Mouse (Mus musculus) MEL (cell line): ENCODE data around the gene Zcchc24. TPM values are rescaled to one million over a fixed set of nuclear protein-coding genes. Genes with fewer than 3 reads are reported as not detected.

Source experiments
- DNase-seq: peaks from one replicate; pipeline ENCODE4 v3.0.0; 2011; ENCODE audit warnings: low read depth, low spot score
- H3K27ac ChIP-seq: 2 replicates; pipeline ENCODE4 v1.5.1; 2012; ENCODE audit warnings: low read depth, mild to moderate bottlenecking, control low read depth, low read length, moderate library complexity; ENCODE audit not compliant: control insufficient read depth
- H3K27me3 ChIP-seq, 2 experiments: fragments of 150-350 bp in 1 of 2; sonication (generic) in 1 of 2; 2 replicates each; pipeline ENCODE4 v1.6.1; 2012; ENCODE audit warnings: low read length in 2 of 2, mild to moderate bottlenecking in 2 of 2, improper control_type of control experiment in 1 of 2, moderate library complexity in 1 of 2; ENCODE audit not compliant: insufficient read depth in 2 of 2, control insufficient read depth in 1 of 2
- H3K36me3 ChIP-seq, 2 experiments: 2 replicates each; pipeline ENCODE4 v1.6.1; 2012 to 2014; ENCODE audit warnings: low read length in 2 of 2, improper control_type of control experiment in 1 of 2, inconsistent platforms in 1 of 2, mild to moderate bottlenecking in 1 of 2; ENCODE audit not compliant: insufficient read depth in 2 of 2, control insufficient read depth in 1 of 2
- H3K4me1 ChIP-seq, 2 experiments: fragments of 150-350 bp in 1 of 2; sonication (generic) in 1 of 2; 2 replicates each; pipeline ENCODE4 v1.6.1; 2012; ENCODE audit warnings: low read length in 2 of 2, improper control_type of control experiment in 1 of 2, mild to moderate bottlenecking in 1 of 2; ENCODE audit not compliant: insufficient read depth in 2 of 2, control insufficient read depth in 1 of 2
- H3K4me3 ChIP-seq, 2 experiments: fragments of 150-350 bp in 1 of 2; sonication (generic) in 1 of 2; 2 replicates each; pipeline ENCODE4 v1.5.1; 2012; ENCODE audit warnings: low read depth in 2 of 2, low read length in 2 of 2, mild to moderate bottlenecking in 2 of 2, moderate library complexity in 2 of 2, control low read depth in 1 of 2, improper control_type of control experiment in 1 of 2; ENCODE audit not compliant: control insufficient read depth in 1 of 2, insufficient read depth in 1 of 2
- H3K79me2 ChIP-seq: 2 replicates; pipeline ENCODE4 v1.6.1; 2012; ENCODE audit warnings: mild to moderate bottlenecking, low read length, moderate library complexity; ENCODE audit not compliant: control insufficient read depth, poor library complexity, insufficient read depth
- H3K9ac ChIP-seq: 2 replicates; pipeline ENCODE4 v1.6.1; 2012; ENCODE audit warnings: low read depth, mild to moderate bottlenecking, control low read depth, low read length, moderate library complexity; ENCODE audit not compliant: control insufficient read depth, poor library complexity, severe bottlenecking
- H3K9me3 ChIP-seq: fragments of 150-350 bp; sonication (generic); replicated peaks from 2 replicates; pipeline ENCODE4 v1.6.1; 2012; ENCODE audit warnings: mild to moderate bottlenecking, low read length, improper control_type of control experiment, moderate library complexity; ENCODE audit not compliant: insufficient read depth
- BHLHE40 ChIP-seq: IDR thresholded peaks from 2 replicates; pipeline ENCODE4 v1.6.1; 2012; ENCODE audit warnings: low read depth, mild to moderate bottlenecking, inconsistent platforms, low read length, improper control_type of control experiment, borderline replicate concordance
- CHD2 ChIP-seq: IDR thresholded peaks from 2 replicates; pipeline ENCODE4 v1.6.1; 2011; ENCODE audit warnings: low read length, improper control_type of control experiment
- CTCF ChIP-seq, 3 experiments: IDR thresholded peaks in 2 of 3; conservative IDR thresholded peaks in 1 of 3; 2 replicates each; pipeline ENCODE4 v1.5.1; 2011 to 2012; ENCODE audit warnings: low read length in 3 of 3, low read depth in 2 of 3, mild to moderate bottlenecking in 2 of 3, improper control_type of control experiment in 1 of 3, inconsistent platforms in 1 of 3, mixed read lengths in 1 of 3, moderate library complexity in 1 of 3; ENCODE audit not compliant: control insufficient read depth in 1 of 3, insufficient read depth in 1 of 3, poor library complexity in 1 of 3, severe bottlenecking in 1 of 3
- E2F4 ChIP-seq: IDR thresholded peaks from 2 replicates; pipeline ENCODE4 v1.6.1; 2011; ENCODE audit warnings: low read depth, low read length, improper control_type of control experiment, borderline replicate concordance
- ETS1 ChIP-seq: IDR thresholded peaks from 2 replicates; pipeline ENCODE4 v1.6.1; 2012; ENCODE audit warnings: low read depth, mild to moderate bottlenecking, inconsistent platforms, low read length, improper control_type of control experiment, moderate library complexity
- GATA1 ChIP-seq: IDR thresholded peaks from 2 replicates; pipeline ENCODE4 v1.6.1; 2011; ENCODE audit warnings: low read depth, low read length, improper control_type of control experiment
- HCFC1 ChIP-seq: IDR thresholded peaks from 2 replicates; pipeline ENCODE4 v1.6.1; 2012; ENCODE audit warnings: low read depth, mild to moderate bottlenecking, inconsistent platforms, low read length, improper control_type of control experiment, moderate library complexity
- KAT2A ChIP-seq: conservative IDR thresholded peaks from 2 replicates; pipeline ENCODE4 v1.6.1; 2012; ENCODE audit warnings: low read depth, low read length, improper control_type of control experiment, inconsistent platforms
- MAFK ChIP-seq: IDR thresholded peaks from 2 replicates; pipeline ENCODE4 v1.6.1; 2011; ENCODE audit warnings: low read depth, mild to moderate bottlenecking, low read length, improper control_type of control experiment, borderline replicate concordance
- MAX ChIP-seq: IDR thresholded peaks from 2 replicates; pipeline ENCODE4 v1.6.1; 2011; ENCODE audit warnings: low read length, improper control_type of control experiment
- MAZ ChIP-seq: IDR thresholded peaks from 2 replicates; pipeline ENCODE4 v1.6.1; 2012; ENCODE audit warnings: low read depth, mild to moderate bottlenecking, inconsistent platforms, low read length, improper control_type of control experiment
- MXI1 ChIP-seq: IDR thresholded peaks from 2 replicates; pipeline ENCODE4 v1.6.1; 2011; ENCODE audit warnings: mild to moderate bottlenecking, low read depth, low read length, improper control_type of control experiment
- MYB ChIP-seq: IDR thresholded peaks from 2 replicates; pipeline ENCODE4 v1.6.1; 2011; ENCODE audit warnings: mild to moderate bottlenecking, low read depth, low read length, improper control_type of control experiment
- MYC ChIP-seq: IDR thresholded peaks from 2 replicates; pipeline ENCODE4 v1.6.1; 2011; ENCODE audit warnings: low read depth, mild to moderate bottlenecking, low read length, improper control_type of control experiment, moderate library complexity
- RCOR1 ChIP-seq: IDR thresholded peaks from 2 replicates; pipeline ENCODE4 v1.6.1; 2012; ENCODE audit warnings: low read depth, mild to moderate bottlenecking, inconsistent platforms, low read length, improper control_type of control experiment
- SIN3A ChIP-seq: IDR thresholded peaks from 2 replicates; pipeline ENCODE4 v1.6.1; 2012; ENCODE audit warnings: low read length, improper control_type of control experiment, inconsistent platforms
- SMC3 ChIP-seq: IDR thresholded peaks from 2 replicates; pipeline ENCODE4 v1.6.1; 2011; ENCODE audit warnings: low read depth, low read length, improper control_type of control experiment
- TAL1 ChIP-seq: IDR thresholded peaks from 2 replicates; pipeline ENCODE4 v1.6.1; 2012; ENCODE audit warnings: mild to moderate bottlenecking, inconsistent platforms, low read length, moderate library complexity, mixed read lengths
- TBP ChIP-seq: IDR thresholded peaks from 2 replicates; pipeline ENCODE4 v1.8.0; 2011; ENCODE audit warnings: low read depth, low read length, improper control_type of control experiment
- UBTF ChIP-seq: IDR thresholded peaks from 2 replicates; pipeline ENCODE4 v1.6.1; 2012; ENCODE audit warnings: low read depth, mild to moderate bottlenecking, inconsistent platforms, low read length, improper control_type of control experiment, moderate library complexity, borderline replicate concordance; ENCODE audit not compliant: insufficient read depth
- USF1 ChIP-seq: IDR thresholded peaks from 2 replicates; pipeline ENCODE4 v1.6.1; 2014; ENCODE audit warnings: low read depth, mild to moderate bottlenecking, inconsistent platforms, low read length, improper control_type of control experiment, moderate library complexity
- USF2 ChIP-seq, 2 experiments: IDR thresholded peaks; 2 replicates each; pipeline ENCODE4 v1.6.1; 2011 to 2012; ENCODE audit warnings: improper control_type of control experiment in 2 of 2, low read length in 2 of 2, borderline replicate concordance in 1 of 2, inconsistent platforms in 1 of 2, low read depth in 1 of 2, mild to moderate bottlenecking in 1 of 2; ENCODE audit not compliant: insufficient read depth in 1 of 2
- ZC3H11A ChIP-seq: IDR thresholded peaks from 2 replicates; pipeline ENCODE4 v1.6.1; 2012; ENCODE audit warnings: low read depth, mild to moderate bottlenecking, inconsistent platforms, low read length, improper control_type of control experiment
- ZKSCAN1 ChIP-seq: IDR thresholded peaks from 2 replicates; pipeline ENCODE4 v1.6.1; 2012; ENCODE audit warnings: low read depth, mild to moderate bottlenecking, inconsistent platforms, low read length, improper control_type of control experiment, moderate library complexity
- ZNF384 ChIP-seq: IDR thresholded peaks from 2 replicates; pipeline ENCODE4 v1.6.1; 2012; ENCODE audit warnings: low read depth, mild to moderate bottlenecking, inconsistent platforms, low read length, improper control_type of control experiment
- polyA plus RNA-seq, 2 experiments: library from polyadenylated mRNA; stranded (reverse) in 1 of 2; unstranded in 1 of 2; fragments of >175 nt in 1 of 2; fragments of >200 nt in 1 of 2; gene quantifications; 2 replicates each; pipeline versions ENCODE4 v1.2.1 to v1.2.4; 2012; ENCODE audit warnings: low replicate concordance in 2 of 2, low read depth in 1 of 2; ENCODE audit not compliant: insufficient read length in 2 of 2, insufficient read depth in 1 of 2, missing spikeins in 1 of 2
- total RNA-seq: library from RNA; depleted of rRNA; stranded (reverse); fragments of 300-350 nt; gene quantifications from 2 replicates; pipeline ENCODE4 v1.2.3, GENCODE M21; 2012

The Zcchc24 gene
- total and polyA plus RNA-seq, 3 experiments: 2.3 to 8.7 TPM; not detected in 1

GRCm38 (mm10) chr14:25720962-25721707 lies 47.7 kb downstream of the Zcchc24 start:
- Histone ChIP-seq H3K36me3 (no peaks in the 10 kb centered on the region), H3K4me3 (no peak overlapping the region), H3K27me3 (no peaks in the 10 kb centered on the region), H3K9ac (no peak overlapping the region), H3K9me3 (no peaks in the 10 kb centered on the region), H3K27ac (no peak overlapping the region), H3K4me1 (no peaks in the 10 kb centered on the region), H3K79me2 (no peaks in the 10 kb centered on the region)
- no peak for DNase-seq
- TF ChIP-seq MYC (no peak), HCFC1 (no peak), GATA1 (no peak), TAL1 (no peak), ZKSCAN1 (no peak), UBTF (no peak), ETS1 (no peak), MAZ (no peak), CTCF (IDR thresholded peaks at IDR 0.05 in 2 of 3, conservative IDR thresholded peaks at IDR 0.05 in 1 of 3; ENCODE audit: control insufficient read depth in 1 of 3, insufficient read depth in 1 of 3, low read depth in 2 of 3, low read length in 3 of 3, poor library complexity in 1 of 3, severe bottlenecking in 1 of 3) (no peak; a peak in 1 of 6 replicates), KAT2A (no peak), MAX (no peak), USF1 (no peak), ZC3H11A (no peak), USF2 (IDR thresholded peaks at IDR 0.05; ENCODE audit: borderline replicate concordance in 1 of 2, insufficient read depth in 1 of 2, low read depth in 1 of 2, low read length in 2 of 2) (no peak), E2F4 (no peak), RCOR1 (no peak)

- Histone ChIP-seq H3K36me3 (no peaks in the 10 kb centered on the region), H3K4me1 (no peaks in the 10 kb centered on the region), H3K27me3 (no peaks in the 10 kb centered on the region), H3K9me3 (no peaks in the 10 kb centered on the region), H3K79me2 (no peaks in the 10 kb centered on the region), H3K9ac (no peak overlapping the region), H3K27ac (no peak overlapping the region), H3K4me3 (no peak overlapping the region)
- TF ChIP-seq MAFK (no peak), USF1 (no peak), MYC (no peak), TBP (no peak), ZKSCAN1 (no peak), CHD2 (no peak), MAZ (no peak), HCFC1 (no peak), SMC3 (no peak), ZNF384 (no peak), BHLHE40 (no peak), ZC3H11A (no peak), MXI1 (no peak), SIN3A (no peak), ETS1 (no peak), MYB (no peak)
- DNase-seq: no peak
These were observed 49.5 kb downstream of the Zcchc24 start for GRCm38 (mm10) chr14:25719371-25719770.
